Mouse (Mus musculus) liver, embryonic 14.5 days (tissue): ENCODE results near the gene Fam32a.

Experiments
- CTCF ChIP-seq: IDR thresholded peaks from 2 replicates; pipeline ENCODE4 v1.5.1; 2016; ENCODE audit warnings: antibody characterized with exemption, low read depth, control low read depth
- EP300 ChIP-seq: IDR thresholded peaks from 2 replicates; pipeline ENCODE4 v1.6.1; 2016; ENCODE audit warnings: antibody characterized with exemption, low read depth

DNA sequence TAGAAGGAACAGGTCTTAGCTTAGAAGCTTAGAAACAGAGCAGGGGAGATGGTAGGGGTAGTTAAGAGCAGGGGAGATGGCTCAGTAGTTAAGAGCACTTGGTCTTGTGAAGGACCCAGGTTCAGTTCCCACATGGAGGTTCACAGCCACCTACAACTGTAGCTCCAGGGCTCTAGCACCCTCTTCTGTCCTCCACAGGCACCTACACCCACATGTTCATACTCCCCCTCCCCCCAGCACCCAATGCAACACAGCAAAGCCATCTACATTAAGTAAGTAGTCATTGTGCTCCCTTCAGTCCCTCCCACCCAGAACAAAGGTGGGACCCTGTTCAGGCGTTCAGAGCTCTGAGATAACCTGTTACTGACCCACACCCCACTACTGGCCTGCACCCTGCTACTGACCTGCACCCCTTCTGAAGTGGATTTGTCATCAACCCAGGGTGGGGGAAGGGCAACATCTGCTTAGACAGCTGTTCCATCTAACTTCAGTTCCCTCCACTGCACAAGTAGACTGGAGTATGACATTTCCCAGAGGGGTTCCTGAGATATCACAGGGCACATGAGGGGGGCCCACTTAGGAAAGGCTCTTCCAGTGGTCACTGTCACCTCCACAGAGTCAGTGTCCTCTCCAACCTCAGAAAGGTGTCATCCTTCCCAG is 53.7 kb downstream of the Fam32a start:
- 0 out of 2 replicates have a peak, but pooled peaks have one; percentile 24 for TF ChIP-seq CTCF
- no peak for TF ChIP-seq EP300
